Mouse (Mus musculus): ENCODE data around the gene Pagr1b.

Gene Pagr1b

DNA sequence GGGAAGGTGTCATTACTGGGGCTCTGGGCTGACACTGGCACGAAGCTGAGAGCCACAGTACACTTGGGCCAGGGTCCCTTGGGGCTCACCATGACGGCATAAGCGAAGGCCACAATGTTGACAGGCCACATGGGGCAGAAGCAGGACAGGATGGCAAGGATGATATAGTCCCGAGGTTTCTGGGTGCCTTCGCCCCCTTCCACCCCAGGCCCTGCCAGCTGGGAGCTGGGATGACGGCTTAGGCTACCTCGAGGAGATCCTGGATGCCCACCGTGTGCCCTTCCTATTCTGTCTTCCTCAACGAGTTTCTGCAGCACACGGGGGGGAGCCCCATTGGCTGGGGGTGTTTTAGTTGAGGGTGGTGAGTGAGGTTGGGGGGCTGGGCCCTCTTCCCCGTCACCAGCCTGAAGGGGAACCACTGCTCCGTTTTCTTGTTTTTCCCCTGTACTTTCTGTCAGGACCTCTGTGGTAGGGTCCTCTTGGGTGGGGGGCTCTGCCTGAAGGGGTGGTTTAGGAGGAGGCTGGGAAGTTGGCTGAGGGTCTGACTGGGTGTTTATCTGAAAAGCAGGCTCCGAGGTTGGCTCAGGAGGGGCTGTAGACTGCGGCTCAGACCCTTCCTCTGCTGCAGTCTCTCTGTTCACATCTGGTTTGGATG lies 3.1 kb upstream of the Pagr1b start:
- no peak for DNase-seq

DNA sequence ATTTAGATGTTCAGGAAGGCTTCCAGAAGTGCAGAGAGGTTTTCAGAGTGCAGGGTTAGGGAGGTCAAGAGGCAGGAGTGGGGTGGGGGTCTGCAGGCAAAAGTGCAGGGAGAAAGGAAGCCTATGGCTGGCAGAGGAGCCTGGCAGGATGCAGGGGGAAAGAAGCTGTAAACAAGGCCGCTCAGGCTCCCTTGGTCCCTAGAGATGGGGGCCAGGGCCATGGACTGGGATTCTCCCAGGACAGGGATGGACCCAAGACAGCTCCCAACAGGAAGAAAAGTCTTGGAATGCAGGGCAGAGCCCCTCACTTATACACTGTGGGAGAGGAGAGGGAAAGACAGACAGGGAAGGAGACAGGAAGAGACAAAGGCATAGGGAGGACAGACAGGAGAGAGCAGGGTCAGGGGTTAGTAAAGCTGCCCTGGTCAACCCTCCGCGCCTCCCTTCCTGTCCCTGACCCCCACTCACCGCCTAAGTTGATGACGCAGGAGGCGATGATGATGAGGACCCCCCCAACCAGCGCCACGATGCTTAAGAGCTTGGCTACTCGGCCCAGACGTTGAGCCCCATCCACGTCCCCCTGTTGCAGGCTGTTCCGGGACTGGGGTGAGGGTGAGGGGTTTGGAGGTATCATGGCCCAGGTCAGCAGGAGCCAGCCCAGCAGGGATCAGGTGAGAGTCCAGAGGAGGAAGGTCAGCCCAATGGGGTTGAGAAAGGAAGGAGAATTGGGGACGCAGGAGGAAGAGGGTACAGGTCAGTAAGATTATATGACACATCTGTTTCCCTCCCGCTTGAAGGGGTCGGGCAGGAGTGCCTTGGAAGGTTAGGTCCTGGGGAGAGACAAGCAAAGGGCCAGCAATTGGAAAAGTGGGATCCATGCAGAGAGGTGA lies 2.4 kb upstream of the Pagr1b start:
- DNase-seq: no peak

DNA sequence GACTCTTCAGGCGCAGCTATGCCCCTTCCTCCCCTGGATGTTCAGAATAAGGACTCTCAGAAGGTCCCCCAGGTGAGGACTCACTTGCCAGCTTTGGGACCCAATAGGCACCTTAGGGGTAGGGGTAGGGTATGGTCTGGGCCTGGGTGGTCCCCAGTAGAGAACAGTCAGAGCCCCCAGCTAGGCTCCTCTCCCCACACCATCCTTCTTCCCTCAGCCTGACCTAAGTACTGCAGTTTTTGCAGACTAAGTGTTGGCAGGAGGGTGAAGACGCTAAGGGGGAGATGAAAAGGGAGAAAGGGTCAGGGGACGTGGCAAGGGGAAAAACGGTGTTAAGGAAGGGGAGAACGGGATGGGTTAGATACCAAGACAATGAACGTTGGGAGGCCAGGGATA lies 1.7 kb upstream of the Pagr1b start:
- no peak for DNase-seq

DNA sequence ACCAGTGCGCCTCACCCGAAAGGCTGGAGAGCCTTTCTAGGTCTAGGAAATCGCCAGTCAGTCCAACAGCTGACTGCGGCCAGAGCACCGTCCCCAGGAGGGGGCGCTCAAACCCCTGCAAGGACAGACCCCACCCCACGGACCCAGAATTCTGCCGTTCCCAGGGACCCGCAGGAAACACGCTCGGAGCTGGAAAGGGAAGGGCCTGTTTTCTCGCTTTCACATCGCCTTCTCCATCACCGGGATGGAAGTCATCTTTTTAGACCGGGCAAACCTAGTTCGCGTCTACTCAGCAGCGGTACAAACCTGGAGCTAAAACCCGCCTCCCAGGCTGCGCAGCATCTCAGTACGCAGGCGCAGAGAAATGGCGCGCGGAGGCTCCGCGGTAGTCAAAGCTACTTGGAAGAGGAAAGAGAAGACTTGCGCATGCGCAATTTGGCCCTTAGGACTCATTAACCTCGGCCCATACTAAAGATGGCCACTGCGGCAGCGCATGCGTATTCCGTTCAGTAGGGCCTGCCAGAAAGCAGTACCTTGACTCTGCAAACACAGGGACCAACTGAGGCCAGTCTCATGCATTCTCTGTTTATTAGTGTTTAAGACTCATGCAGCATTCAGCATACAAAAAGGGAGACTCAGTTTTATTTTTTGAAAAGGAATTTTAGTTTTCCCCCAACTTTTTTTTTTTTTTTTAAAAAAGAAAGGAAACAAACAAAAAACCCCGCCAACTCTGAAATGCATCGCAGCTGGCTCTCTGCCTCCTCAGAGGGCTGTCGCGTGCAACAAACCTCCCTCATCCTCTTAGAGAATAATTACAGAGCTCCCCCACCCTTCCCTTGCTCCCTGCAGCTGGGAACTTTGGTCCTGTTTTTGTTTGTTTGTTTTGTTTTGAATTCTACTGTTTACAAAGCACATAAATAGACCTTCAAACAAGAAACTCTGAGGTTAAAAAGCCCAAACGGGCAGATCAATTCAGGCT lies 976 bp upstream of the Pagr1b start, which contains the start of gene Pagr1a:
Pagr1a (minus strand) TSS at position 382 of the 979 bp plus-strand sequence.
- peak; percentile 99 for DNase-seq

DNA sequence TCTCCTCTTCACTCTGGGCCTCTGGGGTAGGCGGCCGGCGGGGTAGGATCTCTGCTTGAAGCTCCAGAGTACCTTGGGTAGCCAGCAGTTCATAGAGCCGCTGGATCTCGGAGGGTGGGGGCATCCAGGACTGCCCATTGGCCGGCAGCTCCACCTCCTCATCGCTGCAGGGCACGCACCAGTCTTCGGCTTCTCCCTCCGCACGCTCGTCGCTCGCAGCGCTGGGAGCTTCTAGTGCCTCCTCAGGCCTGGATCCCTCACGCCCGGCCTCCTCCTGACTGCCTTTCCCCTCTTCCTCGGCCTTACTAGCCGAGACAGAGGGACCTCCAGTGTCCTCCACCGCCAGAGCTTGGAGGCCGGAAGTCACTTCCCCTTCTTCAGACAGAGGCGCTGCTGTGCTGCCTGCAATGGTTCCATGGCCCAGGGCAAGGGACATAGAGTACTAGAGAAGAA lies 228 bp upstream of the Pagr1b start:
- peak; percentile 80 for DNase-seq

DNA sequence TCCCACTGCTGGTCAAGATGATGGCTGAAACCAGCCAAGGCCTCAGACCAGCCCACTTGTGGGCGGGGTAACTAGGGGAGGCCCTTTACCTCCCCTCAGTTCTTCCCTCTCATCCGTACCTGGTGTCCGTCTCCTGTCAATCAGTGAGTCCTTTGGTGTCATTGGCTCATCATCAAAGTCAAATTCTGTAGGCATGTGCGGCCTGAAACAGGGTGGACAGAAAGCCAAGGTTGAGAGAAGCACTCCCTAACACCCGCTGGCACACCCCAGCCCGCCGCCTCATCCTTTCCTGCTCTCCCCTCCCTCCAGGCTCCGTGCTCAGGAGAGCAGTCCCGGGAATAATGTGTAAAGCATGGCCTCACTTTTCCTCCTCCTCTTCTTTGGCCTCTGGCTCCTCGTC lies 203 bp downstream of the Pagr1b start:
- DNase-seq: peak; percentile 79

DNA sequence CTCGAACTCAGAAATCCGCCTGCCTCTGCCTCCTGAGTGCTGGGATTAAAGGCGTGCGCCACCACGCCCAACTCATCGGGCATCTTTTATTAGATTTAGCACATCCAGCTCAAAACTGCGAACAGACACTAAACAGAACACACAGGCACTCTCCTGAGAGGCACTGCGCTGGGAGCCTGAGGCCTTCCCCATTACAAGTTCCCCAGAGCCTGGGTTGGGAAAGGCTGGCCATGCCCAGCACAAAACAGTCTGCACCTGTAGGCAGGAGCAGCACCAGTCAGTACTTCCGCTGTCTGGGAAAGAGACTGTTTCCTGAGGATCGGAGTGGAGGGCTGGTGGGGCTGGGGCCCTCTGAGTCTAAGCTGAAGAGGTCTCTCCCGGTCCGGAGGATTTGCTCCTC lies 1.3 kb downstream of the Pagr1b start:
- no peak for DNase-seq

DNA sequence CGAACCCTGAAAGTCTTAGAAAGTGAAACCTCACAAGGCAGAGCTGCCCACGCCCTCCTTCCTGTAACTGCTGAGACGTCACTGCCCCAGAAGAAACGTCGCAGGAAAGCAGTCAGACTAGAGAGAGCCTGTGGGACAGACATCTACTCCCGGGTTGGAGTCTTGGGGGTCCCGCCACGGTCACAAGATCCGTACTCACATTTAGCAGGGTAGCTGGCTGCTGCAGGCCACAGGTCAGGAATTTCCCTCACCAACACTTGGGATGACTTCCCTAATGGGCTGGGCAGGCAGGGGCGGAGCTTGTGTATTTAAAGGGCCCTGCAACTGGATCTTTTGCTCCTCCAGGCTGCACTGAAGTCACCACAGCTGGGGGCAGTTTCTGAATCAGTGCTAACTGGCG lies 2.0 kb downstream of the Pagr1b start, which contains the start of gene Mvp:
Mvp (minus strand) TSS at position 302 of the 400 bp plus-strand sequence.
- peak; percentile 68 for DNase-seq

DNA sequence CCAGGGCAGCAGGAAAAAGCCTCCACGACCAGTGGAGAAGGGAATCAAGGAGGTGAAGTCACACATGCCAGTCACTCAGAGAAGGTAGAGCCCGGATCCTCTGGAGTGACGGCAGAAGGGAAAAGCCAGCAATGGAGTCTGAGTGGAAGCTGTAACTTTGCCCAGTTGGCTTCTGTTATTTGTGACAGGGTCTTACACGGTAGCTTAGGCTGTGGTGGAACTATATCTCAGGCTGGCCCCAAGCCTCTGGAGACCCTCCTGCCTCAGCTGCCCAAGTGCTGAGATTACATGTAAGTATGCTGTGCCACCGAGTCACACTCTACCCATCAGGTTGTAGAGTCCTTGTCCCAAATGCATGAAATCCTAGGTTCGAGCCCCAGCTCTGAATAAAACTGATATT lies 2.9 kb downstream of the Pagr1b start:
- DNase-seq: no peak

DNA sequence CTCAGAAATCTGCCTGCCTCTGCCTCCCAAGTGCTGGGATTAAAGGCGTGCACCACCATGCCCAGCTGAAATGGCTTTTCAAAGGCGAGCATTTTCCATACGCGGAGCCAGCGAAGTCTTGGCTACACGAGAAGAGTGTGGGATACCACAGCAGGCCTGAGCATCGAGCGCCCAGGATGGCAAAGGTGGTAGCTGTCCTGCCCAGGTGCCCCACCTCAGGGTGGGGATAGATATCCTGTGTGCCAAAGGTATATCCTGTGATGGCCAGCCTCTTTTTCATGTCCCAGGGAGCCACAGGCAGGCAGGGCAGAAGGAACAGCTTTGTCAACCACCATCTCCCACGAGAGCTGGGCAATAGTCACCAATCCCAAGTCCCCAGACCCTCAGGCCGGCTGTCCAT lies 3.4 kb downstream of the Pagr1b start:
- DNase-seq: no peak

DNA sequence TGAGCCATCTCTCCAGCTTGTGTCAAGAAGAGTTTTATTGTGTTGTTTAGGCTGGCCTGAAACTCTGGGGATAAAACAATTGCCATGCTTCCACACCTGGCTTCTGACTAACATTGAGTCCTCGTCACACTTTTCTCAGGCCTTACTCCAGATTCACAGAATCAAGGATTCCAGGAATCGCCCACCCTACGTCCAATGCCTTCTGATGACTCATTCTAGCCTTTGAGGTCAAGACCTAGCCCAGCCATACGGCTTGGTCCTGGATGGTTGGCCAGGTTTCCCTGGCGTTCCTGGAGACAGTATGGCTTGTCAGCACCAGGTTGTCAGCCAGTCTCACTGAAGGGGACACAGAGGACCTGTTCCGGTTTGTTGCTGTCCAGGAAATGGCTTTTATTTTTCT lies 3.9 kb downstream of the Pagr1b start:
- DNase-seq: no peak

DNA sequence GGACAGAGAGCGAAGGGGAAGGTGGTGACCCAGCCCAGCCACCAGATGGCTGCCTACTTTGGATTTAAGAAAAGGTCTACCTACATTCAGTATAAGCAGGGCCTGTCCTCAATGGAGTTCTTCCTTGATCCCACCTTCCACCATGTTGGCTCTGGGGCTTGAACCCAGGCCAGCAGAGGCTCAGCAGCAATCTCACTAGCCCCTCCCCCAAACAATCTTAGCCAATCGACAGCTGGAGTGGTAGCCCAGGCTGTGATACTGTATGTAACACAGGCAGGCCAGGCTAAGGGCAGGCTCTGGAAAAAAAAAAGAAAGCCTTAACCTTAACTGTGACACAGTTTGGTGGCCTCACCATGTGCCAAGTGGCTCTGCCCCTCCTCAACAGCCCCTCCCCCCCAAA lies 4.6 kb downstream of the Pagr1b start:
- DNase-seq: no peak

DNA sequence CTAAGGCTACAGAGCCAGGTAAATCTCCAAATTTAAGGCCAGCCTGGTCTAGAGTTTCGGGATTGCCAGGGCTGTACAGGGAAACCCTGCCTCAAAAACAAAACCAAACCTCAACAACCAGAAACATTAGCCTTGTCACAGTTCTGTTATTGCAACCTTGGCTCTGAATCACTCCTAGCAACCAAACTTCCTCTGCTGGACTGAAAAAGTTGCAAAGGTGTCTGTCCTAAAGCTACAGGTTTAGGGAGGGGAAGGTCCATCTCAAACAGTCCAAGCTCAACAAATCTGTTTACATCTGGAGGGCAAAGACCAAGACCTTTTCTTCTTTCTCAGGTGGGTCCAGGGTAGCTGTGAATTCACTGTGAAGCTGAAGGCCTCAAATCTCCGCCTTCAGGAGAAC lies 5.2 kb downstream of the Pagr1b start:
- DNase-seq: no peak

DNA sequence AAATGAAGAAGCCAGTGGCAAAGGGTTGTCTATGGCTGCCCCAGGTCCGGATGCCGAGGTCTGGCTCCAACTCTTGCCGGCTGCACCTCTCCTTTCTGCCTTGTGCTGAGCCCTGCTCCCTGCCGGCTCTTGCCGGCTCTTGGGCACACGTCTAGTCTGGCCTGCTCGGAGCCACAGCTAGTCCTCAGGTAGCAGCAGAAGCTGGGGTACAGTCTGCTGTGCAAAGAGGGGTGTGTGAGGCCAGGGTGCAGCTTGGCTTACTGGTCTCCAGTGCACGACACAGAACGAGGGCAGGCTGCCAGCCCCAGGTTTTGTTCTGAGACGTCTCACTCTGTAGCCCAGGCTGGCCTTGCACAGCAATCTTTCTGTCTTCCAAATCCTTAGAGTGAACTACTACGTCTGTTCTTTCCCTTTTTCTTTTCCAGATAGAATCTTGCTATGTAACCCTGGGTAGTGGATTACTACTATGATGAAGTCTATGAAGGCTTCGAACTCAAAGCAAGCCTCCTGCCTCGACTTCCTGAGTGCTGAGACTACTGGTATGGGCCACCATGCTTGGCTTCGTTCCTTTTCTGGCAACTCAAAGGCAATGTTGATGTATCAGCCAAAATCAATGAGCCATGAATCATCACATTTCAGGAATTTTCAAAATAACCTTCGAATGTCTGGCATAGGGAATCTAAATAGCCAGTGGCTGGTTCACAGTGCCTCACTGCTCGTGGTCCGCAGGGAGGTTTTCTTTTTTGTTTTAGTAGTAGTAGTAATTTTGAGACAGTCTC lies 6.8 kb downstream of the Pagr1b start:
- no peak for DNase-seq

DNA sequence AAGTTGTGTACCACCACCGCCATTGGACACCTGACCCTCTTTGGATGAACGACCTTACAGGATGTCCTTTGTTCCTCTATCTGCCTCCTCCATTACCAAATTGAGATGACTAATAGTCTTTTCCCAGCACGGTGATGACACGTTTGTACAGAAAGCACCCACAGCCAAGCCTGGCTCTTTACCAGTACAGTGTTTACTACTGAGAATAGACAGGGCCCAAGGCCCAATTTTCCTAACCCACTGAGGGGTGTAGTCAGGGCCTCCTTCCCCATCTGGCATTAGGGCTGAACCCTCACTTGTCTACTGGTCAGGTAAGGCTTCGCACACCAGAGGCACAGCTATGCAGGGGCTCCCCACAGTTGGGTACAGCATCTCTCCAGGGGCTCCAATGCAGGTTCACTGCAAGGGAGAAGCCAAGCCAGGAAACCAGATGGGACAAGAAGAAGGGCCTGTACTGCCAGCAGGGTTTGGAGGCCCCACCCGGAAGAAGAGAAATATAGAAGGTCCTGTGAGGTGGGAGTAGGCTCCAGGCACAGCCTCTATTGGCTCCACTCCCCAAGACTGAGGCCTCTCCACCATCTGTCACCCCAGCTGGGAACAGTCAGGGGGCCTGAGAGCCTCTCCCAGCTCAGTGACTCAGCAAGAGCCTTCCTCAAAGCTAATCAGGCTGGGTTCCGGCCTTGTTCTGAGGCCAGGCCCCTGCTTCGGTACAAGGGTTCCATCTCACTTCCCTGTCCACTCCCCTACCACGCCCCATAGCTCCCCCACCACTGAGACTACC lies 7.9 kb downstream of the Pagr1b start:
- DNase-seq: peak; percentile 86

DNA sequence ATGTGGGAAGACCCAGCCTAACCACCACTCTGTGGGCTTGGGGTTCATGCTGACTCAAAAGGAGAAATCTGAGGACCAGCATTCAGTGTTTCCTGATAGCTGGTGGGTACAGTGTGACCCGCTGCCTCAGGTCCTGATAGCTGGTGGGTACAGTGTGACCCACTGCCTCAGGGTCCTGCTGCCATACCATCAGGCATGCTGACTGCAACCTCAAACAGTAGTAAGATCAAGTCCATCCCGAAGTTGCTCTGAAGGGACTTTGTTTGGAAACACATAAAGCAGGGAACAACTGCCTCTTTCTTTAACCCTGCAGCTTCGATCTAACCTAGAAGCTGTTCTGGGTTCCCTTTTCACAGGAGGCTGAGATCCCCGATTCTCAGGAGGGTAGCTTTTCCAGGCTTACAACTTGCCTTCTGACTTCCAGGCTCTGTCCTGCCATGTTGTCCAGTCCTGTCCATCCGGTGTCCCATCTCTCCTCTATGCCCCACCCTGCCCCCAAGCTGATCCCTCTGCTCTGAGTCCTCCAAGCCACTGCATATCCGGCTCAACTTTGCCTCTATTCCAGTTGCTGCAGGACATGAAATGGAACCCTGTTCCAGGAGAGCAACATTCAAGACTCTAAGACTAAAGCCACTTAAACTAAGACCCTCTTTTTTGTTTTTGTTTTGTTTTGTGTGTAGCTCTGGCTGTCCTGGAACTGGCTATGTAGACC lies 8.8 kb downstream of the Pagr1b start:
- DNase-seq: no peak

DNA sequence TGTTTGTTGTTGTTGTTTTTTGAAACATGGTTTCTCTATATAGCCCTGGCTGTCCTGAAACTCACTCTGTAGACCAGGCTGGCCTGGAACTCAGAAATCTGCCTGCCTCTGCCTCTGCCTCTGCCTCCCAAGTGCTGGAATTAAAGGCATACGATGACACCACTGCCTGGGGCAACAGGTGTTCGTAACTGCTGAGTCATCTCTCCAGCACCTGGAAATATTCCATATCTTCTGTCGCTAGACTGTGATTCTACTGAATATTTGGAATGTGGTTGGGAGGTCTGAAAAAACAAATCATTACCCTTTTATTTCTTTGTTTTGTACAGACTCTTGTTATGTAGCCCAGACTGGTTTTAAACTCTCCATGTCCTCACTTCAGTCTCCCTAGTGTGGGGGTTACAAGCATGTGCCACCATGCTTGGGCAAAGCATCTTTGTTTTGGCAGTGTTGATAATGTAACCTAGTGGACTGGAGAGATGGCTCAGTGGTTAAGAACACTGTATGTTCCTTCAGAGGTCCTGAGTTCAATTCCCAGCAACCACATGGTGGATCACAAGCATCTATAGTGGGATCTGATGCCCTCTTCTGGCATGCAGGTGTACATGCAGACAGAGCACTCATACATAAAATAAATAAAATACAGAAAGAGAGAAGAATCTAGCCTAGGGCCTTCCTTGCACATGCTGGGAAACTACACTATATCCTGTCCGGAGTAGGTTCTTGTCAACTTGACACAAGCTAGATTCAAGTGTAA lies 12.0 kb downstream of the Pagr1b start:
- no peak for DNase-seq

DNA sequence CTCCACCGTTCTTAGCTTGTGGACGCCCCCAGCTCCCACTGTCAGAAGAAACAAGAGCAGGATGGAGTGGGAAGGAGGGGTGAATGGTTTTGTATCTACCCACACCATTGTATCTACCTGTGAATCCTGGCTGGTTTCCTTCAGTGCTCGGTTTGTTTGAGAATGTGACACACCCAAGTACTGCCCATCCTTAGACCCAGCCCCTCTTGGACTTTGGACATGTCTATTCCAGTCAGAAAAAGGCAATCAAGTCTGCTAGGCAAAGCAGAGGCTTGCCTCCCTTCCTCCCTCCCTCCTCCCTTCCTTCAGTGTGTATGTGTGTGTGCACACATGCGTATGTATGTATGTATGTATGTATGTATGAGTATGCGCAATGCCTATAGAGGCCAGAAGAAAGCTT lies 12.7 kb downstream of the Pagr1b start:
- no peak for DNase-seq

DNA sequence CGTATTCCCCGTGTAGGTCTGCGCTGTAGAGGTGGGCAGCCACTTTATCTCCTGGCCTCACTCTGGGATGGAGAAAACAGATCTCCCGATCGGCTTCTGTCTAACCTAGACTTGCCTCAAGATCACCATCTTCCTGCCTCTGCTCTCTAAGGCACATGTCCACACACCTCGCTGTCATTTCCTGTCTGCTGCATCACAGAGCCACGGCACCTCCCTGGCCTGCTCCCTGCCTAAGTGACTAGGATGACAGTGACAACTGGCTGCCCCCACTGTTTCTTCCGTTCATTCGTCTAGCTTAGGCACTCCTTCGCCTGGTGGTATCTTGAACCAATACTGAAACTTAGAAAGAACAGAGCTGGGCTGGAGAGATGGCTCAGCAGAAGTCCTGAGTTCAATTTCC lies 16.7 kb downstream of the Pagr1b start:
- DNase-seq: no peak

DNA sequence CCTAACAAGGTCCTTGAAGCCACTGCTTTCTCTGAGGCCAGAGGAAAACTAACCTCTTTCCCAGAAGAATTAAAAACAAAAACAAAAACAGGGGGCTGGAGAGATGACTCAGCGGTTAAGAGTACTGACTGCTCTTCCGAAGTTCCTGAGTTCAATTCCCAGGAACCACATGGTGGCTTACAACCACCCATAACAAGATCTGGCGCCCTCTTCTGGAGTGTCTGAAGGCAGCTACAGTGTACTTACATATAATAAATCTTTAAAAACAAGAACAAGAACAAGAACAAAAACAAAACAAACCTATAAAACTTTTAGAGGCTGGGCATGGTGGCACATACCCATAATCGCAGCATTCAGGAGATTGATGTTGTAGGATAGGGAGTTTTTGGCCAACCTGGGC lies 19.8 kb downstream of the Pagr1b start:
- DNase-seq: no peak
